Mouse (Mus musculus) G1E (cell line): ENCODE data around the gene Ptma. TPM values are rescaled to one million over a fixed set of nuclear protein-coding genes. Genes with fewer than 3 reads are reported as not detected.

Experiments
- ATAC-seq: 2 replicates; pipeline ENCODE4 v1.8.0; 2016; ENCODE audit warnings: mild to moderate bottlenecking; ENCODE audit not compliant: insufficient number of reproducible peaks, poor library complexity, low FRiP score, severe bottlenecking; ENCODE audit errors: extremely low read depth
- DNase-seq: peaks from one replicate; pipeline ENCODE4 v3.0.0; 2012; ENCODE audit warnings: low spot score
- H3K27me3 ChIP-seq: 2 replicates; pipeline ENCODE4 v1.6.1; 2012; ENCODE audit warnings: mild to moderate bottlenecking, low read length, inconsistent platforms; ENCODE audit not compliant: insufficient read depth
- H3K36me3 ChIP-seq: replicated peaks from 2 replicates; pipeline ENCODE3; 2012; ENCODE audit warnings: mild to moderate bottlenecking, inconsistent platforms
- H3K4me1 ChIP-seq: 2 replicates; pipeline ENCODE4 v1.6.1; 2012; ENCODE audit warnings: low read depth, low read length, inconsistent platforms, mixed read lengths; ENCODE audit not compliant: insufficient read depth
- H3K4me3 ChIP-seq: 2 replicates; pipeline ENCODE4 v1.5.1; 2012; ENCODE audit warnings: low read depth, mild to moderate bottlenecking, inconsistent platforms, low read length, moderate library complexity, mixed read lengths
- H3K9me3 ChIP-seq: replicated peaks from 2 replicates; pipeline ENCODE4 v1.6.1; 2012; ENCODE audit warnings: inconsistent platforms
- CTCF ChIP-seq: IDR thresholded peaks from 2 replicates; pipeline ENCODE4 v1.5.1; 2012; ENCODE audit warnings: low read depth, low read length, inconsistent platforms, mixed read lengths
- GATA1 ChIP-seq: IDR thresholded peaks from 2 replicates; pipeline ENCODE4 v1.6.1; 2012; ENCODE audit warnings: borderline replicate concordance, low read length, inconsistent platforms, mixed read lengths
- GATA2 ChIP-seq: IDR thresholded peaks from 2 replicates; pipeline ENCODE4 v1.6.1; 2012; ENCODE audit warnings: low read depth, low read length, inconsistent platforms, borderline replicate concordance
- POLR2AphosphoS5 ChIP-seq: IDR thresholded peaks from 2 replicates; pipeline ENCODE4 v1.6.1; 2012; ENCODE audit warnings: low read depth, low read length, inconsistent platforms; ENCODE audit not compliant: insufficient replicate concordance
- TAL1 ChIP-seq: conservative IDR thresholded peaks from 2 replicates; pipeline ENCODE4 v1.6.1; 2012; ENCODE audit warnings: low read depth, low read length, inconsistent platforms, mixed read lengths
- polyA plus RNA-seq: library from polyadenylated mRNA; stranded (reverse); fragments of >175 nt; gene quantifications from 2 replicates; pipeline ENCODE4 v1.2.3, GENCODE M21; 2012
- total RNA-seq, 2 experiments: library from RNA; stranded (forward) in 1 of 2; stranded (reverse) in 1 of 2; fragments of 200-1000 nt in 1 of 2; fragments of >200 nt in 1 of 2; fragmentation: Nextera tagmentation in 1 of 2; gene quantifications; 2 replicates each; pipeline ENCODE4 v1.2.3; 2014 to 2017

Gene Ptma
- total and polyA plus RNA-seq, 3 experiments: 2,671 to 14,052 (median 4,796) TPM

DNA sequence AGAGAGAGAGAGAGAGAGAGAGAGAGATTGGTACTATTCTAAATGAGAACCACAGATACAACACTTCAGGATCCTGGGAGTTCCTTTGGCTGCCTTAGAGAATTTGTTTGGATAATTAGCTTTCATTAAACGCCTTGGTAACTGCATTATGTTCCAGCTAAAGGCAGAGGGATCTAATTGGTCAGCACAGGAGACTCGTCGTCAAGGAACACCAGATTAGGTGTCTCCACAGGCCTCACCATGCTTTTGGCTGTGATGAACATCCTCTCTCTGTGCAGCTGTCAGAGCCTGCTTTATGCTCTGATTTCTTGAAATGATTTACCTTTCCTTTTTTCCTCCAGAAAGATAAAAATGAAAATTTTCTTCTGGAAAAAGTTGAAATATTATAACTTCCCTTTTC lies 20.3 kb downstream of the Ptma start:
- H3K36me3 ChIP-seq: peaks cover 88% of the 10 kb centered on the region
- DNase-seq: no peak
- ATAC-seq: no peak
- TF ChIP-seq POLR2AphosphoS5: no peak
- no peak for TF ChIP-seq TAL1
- no peak for TF ChIP-seq GATA1
- no peak for TF ChIP-seq CTCF
- no peak for TF ChIP-seq GATA2
- H3K4me3 ChIP-seq: no peak overlapping the region
- H3K27me3 ChIP-seq: no peaks in the 10 kb centered on the region
- H3K4me1 ChIP-seq: peaks cover 12% of the 10 kb centered on the region
- no peaks in the 10 kb centered on the region for H3K9me3 ChIP-seq

- no peak for TF ChIP-seq CTCF
- no peak for TF ChIP-seq POLR2AphosphoS5
- TF ChIP-seq GATA1: no peak
- no peak for TF ChIP-seq GATA2
- TF ChIP-seq TAL1: no peak
- DNase-seq: no peak
- Histone ChIP-seq H3K4me3 (no peak overlapping the region), H3K9me3 (no peaks in the 10 kb centered on the region), H3K36me3 (peaks cover 76% of the 10 kb centered on the region), H3K4me1 (peaks cover 12% of the 10 kb centered on the region), H3K27me3 (no peaks in the 10 kb centered on the region)
- ATAC-seq: no peak
These were observed 24.8 kb downstream of the Ptma start for GRCm38 (mm10) chr1:86551299-86551698.

DNA sequence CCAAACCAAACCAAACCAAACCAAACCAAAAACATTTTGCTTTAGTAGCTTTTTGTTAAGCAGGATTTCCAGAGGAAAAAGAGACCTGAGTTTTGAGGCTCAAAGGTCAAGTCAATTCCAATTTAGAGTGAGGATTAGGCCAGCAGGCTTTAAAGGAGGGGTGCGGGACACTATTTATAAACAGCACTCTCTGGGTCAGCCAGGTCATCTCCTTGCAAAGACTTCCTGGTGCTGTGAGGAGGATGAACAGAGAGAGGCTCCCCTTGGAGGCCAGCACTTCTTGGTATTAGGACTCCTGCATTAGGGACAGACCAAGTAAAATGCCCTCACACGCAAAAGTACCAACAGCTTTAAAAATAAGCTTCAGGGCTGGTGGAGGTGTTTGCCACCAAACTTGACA lies 25.4 kb downstream of the Ptma start:
- ATAC-seq: no peak

DNA sequence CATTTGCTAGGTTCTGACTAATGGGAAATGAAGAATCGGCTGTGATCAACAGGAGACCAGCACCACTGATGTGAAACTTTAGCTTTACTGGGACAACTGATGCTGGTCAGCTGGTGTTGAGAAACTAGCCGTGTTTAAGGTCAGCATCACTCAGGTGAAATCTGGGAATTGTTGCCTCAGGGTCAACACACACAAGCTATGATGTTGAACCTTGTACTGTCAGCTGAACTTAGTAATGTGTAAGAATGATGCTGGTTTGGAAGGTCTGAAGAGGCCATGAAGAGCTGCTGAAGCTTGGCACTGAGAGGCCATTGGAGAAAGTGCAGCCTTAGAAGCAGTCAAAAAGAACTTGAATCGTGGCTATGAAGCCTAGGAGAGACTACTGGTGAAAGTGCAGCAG lies 29.1 kb downstream of the Ptma start:
- ATAC-seq: no peak
- H3K36me3 ChIP-seq: peaks cover 74% of the 10 kb centered on the region
- H3K4me3 ChIP-seq: no peak overlapping the region
- TF ChIP-seq CTCF (no peak), POLR2AphosphoS5 (no peak), GATA1 (no peak), GATA2 (no peak), TAL1 (no peak)
- H3K9me3 ChIP-seq: no peaks in the 10 kb centered on the region
- no peaks in the 10 kb centered on the region for H3K27me3 ChIP-seq
- H3K4me1 ChIP-seq: peaks cover 30% of the 10 kb centered on the region
- DNase-seq: no peak

More for the DNA sequence above, 25.4 kb downstream of the Ptma start:
- Histone ChIP-seq H3K4me1 (peaks cover 12% of the 10 kb centered on the region), H3K36me3 (peaks cover 74% of the 10 kb centered on the region), H3K4me3 (no peak overlapping the region), H3K27me3 (no peaks in the 10 kb centered on the region), H3K9me3 (no peaks in the 10 kb centered on the region)
- TF ChIP-seq TAL1 (no peak), POLR2AphosphoS5 (no peak), GATA2 (no peak), GATA1 (no peak), CTCF (no peak)
- DNase-seq: no peak

DNA sequence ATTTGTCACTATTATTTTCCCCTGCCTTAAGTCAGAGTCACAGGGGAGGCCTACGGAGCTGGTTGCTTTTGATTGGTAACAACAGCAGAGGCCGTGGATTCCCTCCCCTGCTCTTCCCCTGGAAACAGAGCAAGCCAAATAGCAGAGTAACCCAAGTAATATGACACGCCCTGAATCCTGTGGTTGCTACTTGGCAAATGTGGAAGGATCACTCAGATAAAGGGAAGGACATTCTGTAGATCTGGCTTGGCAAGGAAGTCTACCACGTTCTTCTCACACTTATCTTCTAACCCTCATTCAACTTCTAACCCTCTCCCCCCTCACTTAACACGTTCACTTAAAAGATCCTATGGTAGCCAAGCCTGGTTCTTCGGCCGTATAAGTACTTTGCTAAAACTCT lies 31.3 kb downstream of the Ptma start:
- peaks cover 73% of the 10 kb centered on the region for H3K36me3 ChIP-seq
- DNase-seq: peak; percentile 73
- H3K4me1 ChIP-seq: peaks cover 32% of the 10 kb centered on the region
- peak; percentile 60; the same call in 1 of the 2 replicates for ATAC-seq
- H3K9me3 ChIP-seq: no peaks in the 10 kb centered on the region
- TF ChIP-seq POLR2AphosphoS5: no peak
- TF ChIP-seq TAL1: no peak
- no peak for TF ChIP-seq GATA2
- no peak for TF ChIP-seq CTCF
- no peak for TF ChIP-seq GATA1
- H3K4me3 ChIP-seq: no peak overlapping the region; the same call in 1 of the 2 replicates
- no peaks in the 10 kb centered on the region for H3K27me3 ChIP-seq

- ATAC-seq (no peak), DNase-seq (no peak)
- peaks cover 80% of the 10 kb centered on the region for H3K36me3 ChIP-seq
- peaks cover 34% of the 10 kb centered on the region for H3K4me1 ChIP-seq
- H3K27me3 ChIP-seq: no peaks in the 10 kb centered on the region
- H3K4me3 ChIP-seq: no peak overlapping the region
- no peaks in the 10 kb centered on the region for H3K9me3 ChIP-seq
- TF ChIP-seq TAL1 (no peak), GATA2 (no peak), POLR2AphosphoS5 (no peak), GATA1 (no peak), CTCF (no peak)
These were observed 32.7 kb downstream of the Ptma start for GRCm38 (mm10) chr1:86559232-86559631.

DNA sequence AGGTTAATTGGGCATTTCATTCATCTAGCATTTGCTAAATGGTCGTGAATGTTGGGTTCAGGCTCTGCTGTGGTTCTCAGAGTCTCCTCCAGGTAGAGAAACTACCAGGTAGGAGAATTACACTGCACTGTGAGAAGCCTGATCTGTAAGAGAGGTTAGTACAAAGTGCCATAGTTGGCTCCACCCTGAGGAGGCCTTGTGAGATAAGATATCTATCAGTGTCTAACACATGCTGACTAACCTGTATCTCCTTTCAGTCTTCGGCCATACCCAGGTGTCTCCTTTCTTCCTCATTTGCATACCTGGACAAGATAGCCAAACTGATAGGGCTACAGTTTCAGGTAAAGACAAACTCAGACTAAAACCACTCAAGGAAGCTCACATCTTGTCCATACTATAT lies 36.1 kb downstream of the Ptma start:
- Histone ChIP-seq H3K4me1 (peaks cover 32% of the 10 kb centered on the region), H3K36me3 (peaks cover 73% of the 10 kb centered on the region), H3K9me3 (no peaks in the 10 kb centered on the region), H3K4me3 (no peak overlapping the region), H3K27me3 (no peaks in the 10 kb centered on the region)
- TF ChIP-seq TAL1 (no peak), GATA1 (no peak), CTCF (no peak), GATA2 (no peak), POLR2AphosphoS5 (no peak)
- ATAC-seq: no peak
- no peak for DNase-seq
